Mouse (Mus musculus): ENCODE data around the gene Nfatc2ip. TPM values are rescaled to one million over a fixed set of nuclear protein-coding genes. Genes with fewer than 3 reads are reported as not detected.

Nfatc2ip gene
- polyA plus RNA-seq, 1 experiment from 2014 or later, result 1.4 TPM

GRCm38 (mm10) chr7:126368367-126368766 is 28.2 kb downstream of the Nfatc2ip start:
- peak overlapping the region; percentile 33; the same call in 1 of the 2 replicates for H3K9ac ChIP-seq (ENCODE audit: low read length)
- 76% methylated on average over 8 of the region's 8 CpGs for WGBS
- H3K4me1 ChIP-seq (ENCODE audit: control insufficient read depth, insufficient read depth, low read length), result no peaks in the 10 kb centered on the region
- H3K9me3 ChIP-seq (replicated peaks; ENCODE audit: control insufficient read depth, low read length), result no peaks in the 10 kb centered on the region
- peaks cover 26% of the 10 kb centered on the region for H3K36me3 ChIP-seq (ENCODE audit: control insufficient read depth, insufficient read depth)
- H3K4me3 ChIP-seq (ENCODE audit: low read length), result peak overlapping the region; percentile 45
- H3K27me3 ChIP-seq (ENCODE audit: control insufficient read depth, insufficient read depth, low read length), result no peaks in the 10 kb centered on the region
- H3K27ac ChIP-seq (ENCODE audit: low read length), result no peak overlapping the region
- no peak for ATAC-seq (replicated peaks; ENCODE audit: extremely low read depth, insufficient read depth, low FRiP score)
- H3K4me2 ChIP-seq (ENCODE audit: low read depth, low read length), result peak overlapping the region; percentile 26; the same call in 1 of the 2 replicates

- H3K9ac ChIP-seq (ENCODE audit: low read length), result no peak overlapping the region
- no peaks in the 10 kb centered on the region for H3K4me1 ChIP-seq (ENCODE audit: control insufficient read depth, insufficient read depth, low read length)
- ATAC-seq (replicated peaks; ENCODE audit: extremely low read depth, insufficient read depth, low FRiP score), result no peak
- H3K4me3 ChIP-seq (ENCODE audit: low read length), result peak overlapping the region; percentile 45; the same call in 1 of the 2 replicates
- H3K9me3 ChIP-seq (replicated peaks; ENCODE audit: control insufficient read depth, low read length), result no peaks in the 10 kb centered on the region
- H3K27ac ChIP-seq (ENCODE audit: low read length), result no peak overlapping the region
- H3K4me2 ChIP-seq (ENCODE audit: low read depth, low read length), result peak overlapping the region; percentile 26
- H3K27me3 ChIP-seq (ENCODE audit: control insufficient read depth, insufficient read depth, low read length), result no peaks in the 10 kb centered on the region
- H3K36me3 ChIP-seq (ENCODE audit: control insufficient read depth, insufficient read depth), result peaks cover 22% of the 10 kb centered on the region
- 78% methylated on average over 10 of the region's 10 CpGs for WGBS
Measured at GRCm38 (mm10) chr7:126367636-126368035, 28.9 kb downstream of the Nfatc2ip start.

GRCm38 (mm10) chr7:126363038-126363437 is 33.5 kb downstream of the Nfatc2ip start:
- no peaks in the 10 kb centered on the region for H3K9me3 ChIP-seq (replicated peaks; ENCODE audit: control insufficient read depth, low read length)
- 74% methylated on average over 6 of the region's 6 CpGs for WGBS
- H3K27ac ChIP-seq (ENCODE audit: low read length), result no peak overlapping the region
- H3K4me1 ChIP-seq (ENCODE audit: control insufficient read depth, insufficient read depth, low read length), result no peaks in the 10 kb centered on the region
- no peak overlapping the region for H3K9ac ChIP-seq (ENCODE audit: low read length)
- H3K4me3 ChIP-seq (ENCODE audit: low read length), result no peak overlapping the region
- H3K27me3 ChIP-seq (ENCODE audit: control insufficient read depth, insufficient read depth, low read length), result no peaks in the 10 kb centered on the region
- no peak for ATAC-seq (replicated peaks; ENCODE audit: extremely low read depth, insufficient read depth, low FRiP score)
- no peaks in the 10 kb centered on the region for H3K36me3 ChIP-seq (ENCODE audit: control insufficient read depth, insufficient read depth)
- no peak overlapping the region for H3K4me2 ChIP-seq (ENCODE audit: low read depth, low read length)

GRCm38 (mm10) chr7:126359049-126359448 is 37.5 kb downstream of the Nfatc2ip start:
- Histone ChIP-seq H3K4me3 (ENCODE audit: low read length) (no peak overlapping the region), H3K9ac (ENCODE audit: low read length) (no peak overlapping the region), H3K36me3 (ENCODE audit: control insufficient read depth, insufficient read depth) (no peaks in the 10 kb centered on the region), H3K9me3 (replicated peaks; ENCODE audit: control insufficient read depth, low read length) (no peaks in the 10 kb centered on the region), H3K27me3 (ENCODE audit: control insufficient read depth, insufficient read depth, low read length) (no peaks in the 10 kb centered on the region), H3K4me1 (ENCODE audit: control insufficient read depth, insufficient read depth, low read length) (peaks cover 4% of the 10 kb centered on the region; the same call in 1 of the 2 replicates), H3K4me2 (ENCODE audit: low read depth, low read length) (0 out of 2 replicates have a peak overlapping the region, but pooled peaks have one; percentile 21), H3K27ac (ENCODE audit: low read length) (no peak overlapping the region)
- 52% methylated on average over 13 of the region's 13 CpGs for WGBS
- ATAC-seq (replicated peaks; ENCODE audit: extremely low read depth, insufficient read depth, low FRiP score), result no peak

DNA sequence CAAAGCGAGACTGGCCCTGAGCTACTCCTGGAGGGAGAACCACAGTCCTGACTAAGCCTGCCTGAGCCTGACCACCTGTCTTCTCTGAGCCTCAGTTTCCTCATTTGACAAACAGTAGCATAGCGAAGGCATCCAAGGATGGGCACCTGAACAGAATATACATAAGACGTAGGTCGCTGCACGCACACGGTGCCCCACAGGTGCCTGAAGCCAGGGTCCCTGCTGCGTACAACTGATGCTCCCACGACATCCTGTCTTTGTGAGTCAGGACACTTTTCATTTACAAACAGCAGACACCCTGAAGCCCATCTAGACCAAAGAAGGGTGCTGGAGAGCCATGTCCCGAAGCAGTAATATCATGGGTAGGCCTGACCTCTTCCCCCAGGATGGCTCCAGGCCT is 38.1 kb downstream of the Nfatc2ip start:
- Histone ChIP-seq H3K4me3 (ENCODE audit: low read length) (no peak overlapping the region), H3K4me2 (ENCODE audit: low read depth, low read length) (no peak overlapping the region), H3K27me3 (ENCODE audit: control insufficient read depth, insufficient read depth, low read length) (no peaks in the 10 kb centered on the region), H3K9ac (ENCODE audit: low read length) (no peak overlapping the region), H3K4me1 (ENCODE audit: control insufficient read depth, insufficient read depth, low read length) (peaks cover 4% of the 10 kb centered on the region; the same call in 1 of the 2 replicates), H3K9me3 (replicated peaks; ENCODE audit: control insufficient read depth, low read length) (no peaks in the 10 kb centered on the region), H3K27ac (ENCODE audit: low read length) (no peak overlapping the region), H3K36me3 (ENCODE audit: control insufficient read depth, insufficient read depth) (no peaks in the 10 kb centered on the region)
- no peak for ATAC-seq (replicated peaks; ENCODE audit: extremely low read depth, insufficient read depth, low FRiP score)
- WGBS, result 86% methylated on average over 9 of the region's 9 CpGs

DNA sequence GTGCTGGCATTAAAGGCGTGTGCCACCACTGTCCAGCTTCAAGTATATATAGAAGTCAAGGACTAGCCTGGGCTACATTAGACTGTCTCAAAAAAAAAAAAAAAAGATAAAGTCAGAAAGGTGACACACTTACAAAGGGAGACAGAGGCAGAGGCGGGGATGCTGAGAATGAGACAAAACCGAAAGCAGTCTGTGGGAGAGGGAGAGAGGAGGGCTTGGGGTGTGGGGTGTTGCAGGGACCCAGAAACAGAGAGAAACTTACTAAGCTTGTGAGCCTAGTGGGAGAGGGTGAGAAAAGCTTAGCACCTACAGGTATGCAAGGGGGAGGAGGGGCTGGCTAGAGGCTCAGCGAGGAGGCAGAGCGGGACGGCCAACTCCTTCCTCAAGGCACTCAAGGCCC is 38.7 kb downstream of the Nfatc2ip start:
- Histone ChIP-seq H3K27me3 (ENCODE audit: control insufficient read depth, insufficient read depth, low read length) (no peaks in the 10 kb centered on the region), H3K27ac (ENCODE audit: low read length) (no peak overlapping the region), H3K4me3 (ENCODE audit: low read length) (no peak overlapping the region), H3K4me1 (ENCODE audit: control insufficient read depth, insufficient read depth, low read length) (peaks cover 4% of the 10 kb centered on the region; the same call in 1 of the 2 replicates), H3K9ac (ENCODE audit: low read length) (no peak overlapping the region), H3K36me3 (ENCODE audit: control insufficient read depth, insufficient read depth) (no peaks in the 10 kb centered on the region), H3K4me2 (ENCODE audit: low read depth, low read length) (no peak overlapping the region), H3K9me3 (replicated peaks; ENCODE audit: control insufficient read depth, low read length) (no peaks in the 10 kb centered on the region)
- WGBS, result 75% methylated on average over 6 of the region's 6 CpGs
- no peak for ATAC-seq (replicated peaks; ENCODE audit: extremely low read depth, insufficient read depth, low FRiP score)

- Histone ChIP-seq H3K4me2 (ENCODE audit: low read depth, low read length) (no peak overlapping the region), H3K27me3 (ENCODE audit: control insufficient read depth, insufficient read depth, low read length) (no peaks in the 10 kb centered on the region), H3K36me3 (ENCODE audit: control insufficient read depth, insufficient read depth) (no peaks in the 10 kb centered on the region), H3K27ac (ENCODE audit: low read length) (no peak overlapping the region), H3K4me1 (ENCODE audit: control insufficient read depth, insufficient read depth, low read length) (peaks cover 4% of the 10 kb centered on the region; the same call in 1 of the 2 replicates), H3K4me3 (ENCODE audit: low read length) (no peak overlapping the region), H3K9ac (ENCODE audit: low read length) (no peak overlapping the region), H3K9me3 (replicated peaks; ENCODE audit: control insufficient read depth, low read length) (no peaks in the 10 kb centered on the region)
- 45% methylated on average over 7 of the region's 7 CpGs for WGBS
- ATAC-seq (replicated peaks; ENCODE audit: extremely low read depth, insufficient read depth, low FRiP score), result no peak; the same call in 1 of the 2 replicates
Measured at GRCm38 (mm10) chr7:126356793-126357591, 39.5 kb downstream of the Nfatc2ip start.

DNA sequence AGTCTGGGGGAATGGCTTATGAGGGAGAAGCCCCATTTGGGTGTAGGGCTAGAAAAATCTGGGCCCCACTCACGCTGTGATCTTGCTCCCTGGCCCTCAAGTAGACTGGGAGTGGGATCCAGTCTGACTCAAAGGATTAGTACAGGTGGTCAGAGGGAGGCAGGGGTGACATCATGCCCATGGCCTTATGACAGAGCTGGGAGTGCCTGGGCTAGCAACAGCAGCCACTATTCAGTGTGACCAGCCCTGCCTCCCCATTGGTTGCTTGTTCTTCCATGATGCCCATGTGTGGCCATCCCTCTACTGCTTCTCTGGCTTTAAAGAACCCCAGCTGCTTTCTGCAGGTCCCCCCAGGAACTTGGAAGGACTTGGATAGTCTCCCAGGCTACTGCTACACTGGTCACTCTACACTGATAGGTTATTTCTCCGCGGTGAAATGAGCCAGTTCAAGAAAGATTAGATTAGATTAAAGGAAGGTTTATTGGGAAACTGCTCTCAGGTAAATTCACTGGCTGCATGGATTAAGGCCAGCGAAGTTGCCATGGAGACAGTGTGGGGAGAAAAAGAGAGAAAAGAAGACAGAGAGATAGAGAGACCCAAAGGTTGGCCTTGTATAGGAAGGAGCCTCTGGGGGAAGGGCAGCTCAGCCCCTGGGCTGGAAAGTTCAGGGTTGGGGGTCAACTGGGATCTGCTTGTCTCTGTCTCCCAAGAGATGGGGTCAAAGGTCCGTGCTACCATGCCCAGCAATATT is 40.5 kb downstream of the Nfatc2ip start:
- Histone ChIP-seq H3K4me3 (ENCODE audit: low read length) (no peak overlapping the region), H3K27me3 (ENCODE audit: control insufficient read depth, insufficient read depth, low read length) (no peaks in the 10 kb centered on the region), H3K4me2 (ENCODE audit: low read depth, low read length) (no peak overlapping the region), H3K9me3 (replicated peaks; ENCODE audit: control insufficient read depth, low read length) (no peaks in the 10 kb centered on the region), H3K27ac (ENCODE audit: low read length) (no peak overlapping the region), H3K9ac (ENCODE audit: low read length) (no peak overlapping the region), H3K36me3 (ENCODE audit: control insufficient read depth, insufficient read depth) (no peaks in the 10 kb centered on the region), H3K4me1 (ENCODE audit: control insufficient read depth, insufficient read depth, low read length) (peaks cover 4% of the 10 kb centered on the region; the same call in 1 of the 2 replicates)
- ATAC-seq (replicated peaks; ENCODE audit: extremely low read depth, insufficient read depth, low FRiP score), result no peak
- 47% methylated on average over 5 of the region's 5 CpGs for WGBS

All from heart, embryonic 16.5 days (tissue).